In the genomic region with DNA sequence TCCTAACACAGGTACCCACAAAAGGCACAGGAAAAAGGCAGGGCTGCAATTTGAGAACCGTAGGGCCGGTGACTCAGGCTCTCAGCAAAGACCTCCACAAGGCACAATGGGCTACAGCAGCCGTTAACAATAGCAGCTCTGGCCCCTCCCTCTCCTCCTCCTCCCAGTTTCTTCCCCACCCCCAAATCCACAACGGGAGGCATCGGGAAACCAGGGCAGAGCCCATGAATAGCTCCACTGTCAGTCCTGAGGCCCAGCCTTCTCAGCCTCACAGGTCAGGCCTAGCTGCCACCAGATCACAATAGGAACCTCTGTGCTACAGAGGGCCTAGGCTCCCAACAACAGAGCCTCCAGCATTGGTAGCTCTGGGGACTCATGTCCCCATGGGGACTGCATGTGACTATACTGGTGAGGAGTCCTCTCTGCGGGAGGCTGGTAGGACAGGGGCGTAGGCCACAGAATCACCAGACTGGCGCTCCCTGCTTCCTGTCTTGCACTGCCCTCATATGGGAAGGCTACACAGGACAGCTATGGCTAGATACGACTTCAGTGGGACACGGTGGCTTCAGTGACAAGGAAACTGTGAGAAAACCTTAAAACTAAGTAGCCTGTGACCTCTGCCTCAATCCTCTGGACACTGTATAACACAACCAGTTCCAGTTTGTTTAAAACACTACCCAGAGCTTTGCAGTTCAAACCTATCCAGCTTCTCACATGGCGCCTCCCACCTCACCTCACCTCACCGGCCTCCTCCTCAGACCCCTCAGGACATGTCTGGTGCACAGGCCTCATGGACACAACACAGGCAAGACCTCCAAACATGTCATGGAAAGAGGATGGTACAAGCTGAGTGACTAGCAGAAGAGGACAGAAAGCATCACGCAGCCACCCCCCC, we compare ENCODE assay signal across 8 mouse cellular contexts. TPM values are rescaled to one million over a fixed set of nuclear protein-coding genes. Genes with fewer than 3 reads are reported as not detected.
DNase-seq lines count a peak whose midpoint lies in the region; ATAC-seq and TF ChIP-seq lines count a peak whose summit lies in the region.

No protein-coding gene starts in this region.

- no peaks in the 10 kb centered on the region for H3K27me3 ChIP-seq in thymus, adult 2 months (ENCODE audit: control insufficient read depth, insufficient read depth, low read length)
- no peaks in the 10 kb centered on the region for H3K27me3 ChIP-seq in heart, embryonic 11.5 days (ENCODE audit: control insufficient read depth, insufficient read depth, low read length)
- no peaks in the 10 kb centered on the region for H3K27me3 ChIP-seq in kidney, postnatal 0 days (ENCODE audit: insufficient read depth, low read length)
- no peaks in the 10 kb centered on the region for H3K27me3 ChIP-seq in neural tube, embryonic 12.5 days (replicated peaks)

- DNase-seq in thymus, adult 2 months = peak; percentile 48
- DNase-seq in thymus, postnatal 14 days = no peak
- peak; percentile 89 for DNase-seq in embryo, embryonic 11 days
- peak; percentile 62 for DNase-seq in kidney, postnatal 0 days (ENCODE audit: low spot score)
- peak; percentile 65 to 74 for DNase-seq in lung, adult 18-20 months
- DNase-seq in urinary bladder, postnatal 36 days (ENCODE audit: low spot score in 2 of 2) = no peak

- H3K4me1 ChIP-seq in thymus, adult 2 months (replicated peaks; ENCODE audit: control insufficient read depth, insufficient read depth, low read length) = peaks cover 74% of the 10 kb centered on the region
- peaks cover 64% of the 10 kb centered on the region for H3K4me1 ChIP-seq in heart, embryonic 11.5 days (ENCODE audit: control insufficient read depth, insufficient read depth, low read length)
- H3K4me1 ChIP-seq in kidney, postnatal 0 days (replicated peaks; ENCODE audit: insufficient read depth, low read length) = peaks cover 68% of the 10 kb centered on the region
- H3K4me1 ChIP-seq in neural tube, embryonic 12.5 days = peaks cover 75% of the 10 kb centered on the region

- no peak for TF ChIP-seq CTCF in thymus, adult 2 months (IDR thresholded peaks at IDR 0.05; ENCODE audit: borderline replicate concordance, control insufficient read depth, extremely low read depth, insufficient read depth, low read length, poor library complexity)
- peak; percentile 30; the same call in 1 of the 2 replicates for TF ChIP-seq CTCF in kidney, postnatal 0 days (IDR thresholded peaks at IDR 0.05; ENCODE audit: low read depth)

- WGBS in thymus, adult 2 months = 31% methylated on average over 13 of the region's 13 CpGs
- WGBS in heart, embryonic 11.5 days (ENCODE audit: insufficient replicate concordance) = 31% methylated on average over 13 of the region's 13 CpGs
- WGBS in kidney, postnatal 0 days = 24% methylated on average over 13 of the region's 13 CpGs
- WGBS in neural tube, embryonic 12.5 days = 19% methylated on average over 13 of the region's 13 CpGs

- peak overlapping the region; percentile 42 for H3K4me2 ChIP-seq in heart, embryonic 11.5 days
- peak overlapping the region; percentile 13; the same call in 1 of the 2 replicates for H3K4me2 ChIP-seq in kidney, postnatal 0 days (ENCODE audit: low read length)
- peak overlapping the region; percentile 45 for H3K4me2 ChIP-seq in neural tube, embryonic 12.5 days (replicated peaks)

- H3K36me3 ChIP-seq in thymus, adult 2 months (ENCODE audit: control insufficient read depth, insufficient read depth, low read length) = no peaks in the 10 kb centered on the region
- no peaks in the 10 kb centered on the region for H3K36me3 ChIP-seq in heart, embryonic 11.5 days (ENCODE audit: control insufficient read depth, insufficient read depth, low read length)
- H3K36me3 ChIP-seq in kidney, postnatal 0 days (ENCODE audit: insufficient read depth, low read length) = no peaks in the 10 kb centered on the region
- no peaks in the 10 kb centered on the region for H3K36me3 ChIP-seq in neural tube, embryonic 12.5 days

- no peak for TF ChIP-seq POLR2A in thymus, adult 2 months (IDR thresholded peaks at IDR 0.05; ENCODE audit: control insufficient read depth, extremely low read depth, insufficient read depth, low read length, poor library complexity)

- H3K4me3 ChIP-seq in thymus, adult 2 months (ENCODE audit: control insufficient read depth, insufficient read depth, low read length) = no peak overlapping the region
- no peak overlapping the region for H3K4me3 ChIP-seq in heart, embryonic 11.5 days (ENCODE audit: low read depth, low read length)
- no peak overlapping the region for H3K4me3 ChIP-seq in kidney, postnatal 0 days (replicated peaks; ENCODE audit: low read depth, low read length)
- H3K4me3 ChIP-seq in neural tube, embryonic 12.5 days = no peak overlapping the region

- H3K27ac ChIP-seq in thymus, adult 2 months (ENCODE audit: control insufficient read depth, insufficient read depth, low read length) = peak overlapping the region; percentile 55
- H3K27ac ChIP-seq in heart, embryonic 11.5 days (ENCODE audit: low read depth, low read length) = peak overlapping the region; percentile 75
- H3K27ac ChIP-seq in kidney, postnatal 0 days = peak overlapping the region; percentile 82
- H3K27ac ChIP-seq in neural tube, embryonic 12.5 days = peak overlapping the region; percentile 91

- peak; percentile 74 for ATAC-seq in heart, embryonic 11.5 days (replicated peaks; ENCODE audit: insufficient number of reproducible peaks, low FRiP score, low TSS enrichment)
- ATAC-seq in kidney, postnatal 0 days (replicated peaks; ENCODE audit: low FRiP score, low read depth) = peak; percentile 66
- ATAC-seq in neural tube, embryonic 12.5 days (ENCODE audit: low FRiP score, low read depth) = peak; percentile 87

- peak overlapping the region; percentile 62 for H3K9ac ChIP-seq in heart, embryonic 11.5 days (ENCODE audit: low read depth, low read length)
- H3K9ac ChIP-seq in kidney, postnatal 0 days (ENCODE audit: low read depth, low read length) = peak overlapping the region; percentile 19; the same call in 1 of the 2 replicates
- H3K9ac ChIP-seq in neural tube, embryonic 12.5 days = peak overlapping the region; percentile 46

- no peaks in the 10 kb centered on the region for H3K9me3 ChIP-seq in heart, embryonic 11.5 days (replicated peaks; ENCODE audit: control insufficient read depth, low read length)
- no peaks in the 10 kb centered on the region for H3K9me3 ChIP-seq in kidney, postnatal 0 days (replicated peaks; ENCODE audit: low read length)
- H3K9me3 ChIP-seq in neural tube, embryonic 12.5 days = no peaks in the 10 kb centered on the region

RNA-seq across cellular contexts. Expression of gene Tspan14, which starts 10.1 kb away (rescaled TPM):
- polyA plus RNA-seq in thymus, adult 2 months (2012; rRNA removed) = 86.4 and 87.4 TPM in 2 replicates
- polyA plus RNA-seq in heart, embryonic 11.5 days (2014; fragmentation: Nextera tagmentation; extraction: Ambion mirVana) = 43.5 and 54.0 TPM in 2 replicates
- polyA plus RNA-seq in kidney, postnatal 0 days (2015; fragmentation: Nextera tagmentation; extraction: Ambion mirVana) = 93.4 and 102 TPM in 2 replicates
- 99.6 and 99.7 TPM in 2 replicates for polyA plus RNA-seq in neural tube, embryonic 12.5 days (2016; fragmentation: Nextera tagmentation; extraction: Ambion mirVana)

RNA-seq across cellular contexts. Expression of gene Fam213a, which starts 57.1 kb away (rescaled TPM):
- polyA plus RNA-seq in thymus, adult 2 months (2012; rRNA removed) = 7.3 and 7.8 TPM in 2 replicates
- 67.7 and 75.4 TPM in 2 replicates for polyA plus RNA-seq in heart, embryonic 11.5 days (2014; fragmentation: Nextera tagmentation; extraction: Ambion mirVana)
- 80.5 and 94.7 TPM in 2 replicates for polyA plus RNA-seq in kidney, postnatal 0 days (2015; fragmentation: Nextera tagmentation; extraction: Ambion mirVana)
- polyA plus RNA-seq in neural tube, embryonic 12.5 days (2016; fragmentation: Nextera tagmentation; extraction: Ambion mirVana) = 56.4 and 59.2 TPM in 2 replicates

Comparison
In these comparisons a context has a peak if more than half of its experiments do, and no peak if none do; other contexts are left out.
1. DNase-seq: peak in thymus, adult 2 months (single experiment), embryo, embryonic 11 days (single experiment), kidney, postnatal 0 days (single experiment) and lung, adult 18-20 months (2 of 2); none in thymus, postnatal 14 days (single experiment) and urinary bladder, postnatal 36 days (0 of 2).
2. Peak in every context shown above with its lines, with median percentiles within 50 percentile points of each other: H3K27ac ChIP-seq, ATAC-seq, H3K4me2 ChIP-seq and H3K9ac ChIP-seq.